Mouse (Mus musculus): Measurements from ENCODE around the gene Slc16a4.

GRCm38 (mm10) chr3:107331746-107332126, 40.7 kb downstream of the Slc16a4 start:
- TF ChIP-seq CTCF (conservative IDR thresholded peaks at IDR 0.05; ENCODE audit: insufficient read depth, insufficient read length, low read depth, low read length): no peak
- no peak for TF ChIP-seq POLR2A (IDR thresholded peaks at IDR 0.05; ENCODE audit: low read depth, low read length)
